Mouse (Mus musculus) sigmoid colon, adult 10 weeks (tissue): ENCODE results near the gene Col4a4. TPM values are rescaled to one million over a fixed set of nuclear protein-coding genes. Genes with fewer than 3 reads are reported as not detected.

ENCODE experiments used
- polyA plus RNA-seq: library from polyadenylated mRNA; stranded (reverse); fragments of 350-450 nt; fragmentation: Illumina TruSeq; extraction: RNeasy Lipid Tissue Mini Kit (QIAGEN cat#74804); gene quantifications from one replicate; pipeline ENCODE4 v1.2.3, GENCODE M21; 2014; ENCODE audit warnings: low read depth, low replicate concordance

Col4a4 gene
- polyA plus RNA-seq: 0.35 TPM

DNA sequence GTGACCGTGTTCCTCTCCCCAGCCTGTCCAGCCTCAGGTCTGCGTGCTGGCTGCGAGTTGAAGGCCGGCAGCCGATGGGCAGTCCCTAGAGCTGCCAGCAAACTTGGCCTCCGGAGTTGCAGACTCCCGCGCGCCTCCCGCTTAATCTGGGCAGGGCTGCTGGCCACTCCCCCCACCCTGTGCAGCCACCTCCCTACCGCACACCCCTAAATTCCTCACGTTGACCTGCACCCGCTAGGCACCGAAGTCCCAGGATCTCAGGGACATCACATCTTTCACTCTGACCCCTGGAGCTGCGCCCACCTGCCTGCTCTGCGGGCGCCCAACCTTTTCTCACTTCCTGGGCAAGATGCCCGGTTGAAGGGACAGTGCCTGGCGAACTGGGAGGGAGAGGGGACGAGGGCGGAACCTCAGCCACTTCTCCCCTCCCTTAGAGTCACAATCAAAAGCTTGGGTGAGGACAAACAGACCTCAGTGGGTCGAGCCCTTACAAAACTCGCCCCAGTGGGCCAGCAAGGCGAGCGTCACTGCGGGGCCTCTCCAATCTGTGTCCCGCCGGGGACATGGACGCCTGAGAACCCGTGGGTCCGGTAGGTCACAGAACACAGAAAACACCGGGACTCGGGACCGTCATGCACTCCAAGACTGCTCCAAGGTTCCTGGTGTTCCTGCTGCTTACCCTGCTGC is at the start of gene Col4a4, which contains the start of gene Col4a3:
Col4a4 (minus strand) TSS at position 137 of the 687 bp plus-strand sequence.
Col4a3 (plus strand) TSS at position 209 of the 687 bp plus-strand sequence.

Other genes starting within 250 kb of the Col4a4 start
- gene Col4a3, start 72 bp upstream of the Col4a4 start, polyA plus RNA-seq: 0.38 TPM
- gene Mff, start 138.0 kb upstream of the Col4a4 start, polyA plus RNA-seq: 280 TPM
- 970 TPM for gene Tm4sf20, start 181.6 kb upstream of the Col4a4 start, polyA plus RNA-seq
- not detected for gene Gm47791, start 184.4 kb upstream of the Col4a4 start, polyA plus RNA-seq